Mouse (Mus musculus): ENCODE data around the gene Coq9.

Gene Coq9

GRCm38 (mm10) chr8:94837662-94838574, at the start of gene Coq9, which contains the start of gene Ciapin1:
TSS of gene Coq9 (plus strand) at chr8:94838321.
TSS of gene Ciapin1 (minus strand) at chr8:94838358.
- peak; percentile 83 for DNase-seq (ENCODE audit: low spot score)

- no peak for DNase-seq (ENCODE audit: low spot score)
Measured at GRCm38 (mm10) chr8:94789256-94789955, 48.7 kb upstream of the Coq9 start.

GRCm38 (mm10) chr8:94794368-94794767, 43.8 kb upstream of the Coq9 start:
- no peak for DNase-seq (ENCODE audit: low spot score)

GRCm38 (mm10) chr8:94794782-94795181, 43.3 kb upstream of the Coq9 start:
- DNase-seq (ENCODE audit: low spot score), result no peak

- no peak for DNase-seq (ENCODE audit: low spot score)
Measured at GRCm38 (mm10) chr8:94800278-94800968, 37.7 kb upstream of the Coq9 start.

GRCm38 (mm10) chr8:94801293-94802095, 36.6 kb upstream of the Coq9 start:
- no peak for DNase-seq (ENCODE audit: low spot score)

GRCm38 (mm10) chr8:94802375-94802774, 35.7 kb upstream of the Coq9 start:
- no peak for DNase-seq (ENCODE audit: low spot score)

- no peak for DNase-seq (ENCODE audit: low spot score)
Measured at GRCm38 (mm10) chr8:94803551-94803950, 34.6 kb upstream of the Coq9 start.

- no peak for DNase-seq (ENCODE audit: low spot score)
Measured at GRCm38 (mm10) chr8:94804546-94805340, 33.4 kb upstream of the Coq9 start.

GRCm38 (mm10) chr8:94805811-94806210, 32.3 kb upstream of the Coq9 start:
- DNase-seq (ENCODE audit: low spot score), result no peak

- no peak for DNase-seq (ENCODE audit: low spot score)
Measured at GRCm38 (mm10) chr8:94807506-94807905, 30.6 kb upstream of the Coq9 start.

GRCm38 (mm10) chr8:94808372-94808771, 29.7 kb upstream of the Coq9 start:
- no peak for DNase-seq (ENCODE audit: low spot score)

GRCm38 (mm10) chr8:94810153-94810552, 28.0 kb upstream of the Coq9 start, which contains the start of gene Ccl17:
TSS of gene Ccl17 (plus strand) at chr8:94810453.
- no peak for DNase-seq (ENCODE audit: low spot score)

- no peak for DNase-seq (ENCODE audit: low spot score)
Measured at GRCm38 (mm10) chr8:94810855-94811254, 27.3 kb upstream of the Coq9 start.

GRCm38 (mm10) chr8:94811654-94812053, 26.5 kb upstream of the Coq9 start:
- DNase-seq (ENCODE audit: low spot score), result no peak

- DNase-seq (ENCODE audit: low spot score), result peak; percentile 98
Measured at GRCm38 (mm10) chr8:94812645-94813098, 25.4 kb upstream of the Coq9 start.

- no peak for DNase-seq (ENCODE audit: low spot score)
Measured at GRCm38 (mm10) chr8:94814556-94814955, 23.6 kb upstream of the Coq9 start.

- DNase-seq (ENCODE audit: low spot score), result no peak
Measured at GRCm38 (mm10) chr8:94817933-94818332, 20.2 kb upstream of the Coq9 start.

GRCm38 (mm10) chr8:94819671-94820179, 18.4 kb upstream of the Coq9 start:
- no peak for DNase-seq (ENCODE audit: low spot score)

GRCm38 (mm10) chr8:94820553-94820952, 17.6 kb upstream of the Coq9 start:
- DNase-seq (ENCODE audit: low spot score), result no peak

Data from layer of hippocampus, adult 9-10 months (tissue).